Mouse (Mus musculus): ENCODE results near the gene Myoz2. TPM values are rescaled to one million over a fixed set of nuclear protein-coding genes. Genes with fewer than 3 reads are reported as not detected.
A peak's percentile ranks its signal among the peaks of the same experiment; 100 is the strongest.

Gene Myoz2
- total RNA-seq, 2 experiments from 2014 or later: not detected

GRCm38 (mm10) chr3:123009417-123009816 is 25.4 kb downstream of the Myoz2 start:
- DNase-seq (ENCODE audit: low spot score in 2 of 2): no peak

- no peak for DNase-seq (ENCODE audit: low spot score in 2 of 2)
These were observed 27.4 kb downstream of the Myoz2 start for GRCm38 (mm10) chr3:123007386-123007785.

- DNase-seq (ENCODE audit: low spot score in 2 of 2): peak in 1 of 2 experiments; percentile 24
These were observed 33.8 kb downstream of the Myoz2 start for GRCm38 (mm10) chr3:123001053-123001452.

GRCm38 (mm10) chr3:122998511-122998910 is 36.3 kb downstream of the Myoz2 start:
- DNase-seq (ENCODE audit: low spot score in 2 of 2): no peak

GRCm38 (mm10) chr3:122996968-122997367 is 37.8 kb downstream of the Myoz2 start:
- no peak for DNase-seq (ENCODE audit: low spot score in 2 of 2)

GRCm38 (mm10) chr3:122986906-122987305 is 47.9 kb downstream of the Myoz2 start:
- DNase-seq (ENCODE audit: low spot score in 2 of 2): no peak

GRCm38 (mm10) chr3:122986386-122986785 is 48.4 kb downstream of the Myoz2 start:
- DNase-seq (ENCODE audit: low spot score in 2 of 2): no peak

GRCm38 (mm10) chr3:122985183-122985944 is 49.5 kb downstream of the Myoz2 start:
- DNase-seq (ENCODE audit: low spot score in 2 of 2): no peak

GRCm38 (mm10) chr3:122984249-122985182 is 50.3 kb downstream of the Myoz2 start, which contains the start of gene Usp53:
TSS of gene Usp53 (minus strand) at chr3:122984510.
- peak; percentile 93 to 94 for DNase-seq (ENCODE audit: low spot score in 2 of 2)

- DNase-seq (ENCODE audit: low spot score in 2 of 2): no peak
These were observed 51.0 kb downstream of the Myoz2 start for GRCm38 (mm10) chr3:122983849-122984248.

- no peak for DNase-seq (ENCODE audit: low spot score in 2 of 2)
These were observed 58.9 kb downstream of the Myoz2 start for GRCm38 (mm10) chr3:122975964-122976363.

GRCm38 (mm10) chr3:122975363-122975762 is 59.5 kb downstream of the Myoz2 start:
- DNase-seq (ENCODE audit: low spot score in 2 of 2): no peak

- no peak for DNase-seq (ENCODE audit: low spot score in 2 of 2)
These were observed 60.0 kb downstream of the Myoz2 start for GRCm38 (mm10) chr3:122974833-122975232.

- DNase-seq (ENCODE audit: low spot score in 2 of 2): no peak
These were observed 62.5 kb downstream of the Myoz2 start for GRCm38 (mm10) chr3:122972126-122972822.

GRCm38 (mm10) chr3:122968391-122968790 is 66.4 kb downstream of the Myoz2 start:
- no peak for DNase-seq (ENCODE audit: low spot score in 2 of 2)

GRCm38 (mm10) chr3:122964301-122964700 is 70.5 kb downstream of the Myoz2 start:
- DNase-seq (ENCODE audit: low spot score in 2 of 2): no peak

Small RNA genes within 50 kb of the gene (microRNA-seq; reads per million reads assigned to microRNA genes)
- 0 reads per million in 2 experiments for gene Gm22066

Other genes starting within 250 kb of the Myoz2 start
- not detected for gene Fabp2, start 139.9 kb downstream of the Myoz2 start, total RNA-seq (2021)
- not detected for gene Gm10959, start 115.7 kb downstream of the Myoz2 start, total RNA-seq (2021)
- gene 1810037I17Rik, start 110.8 kb downstream of the Myoz2 start, total RNA-seq (2021): 10 to 100 TPM; 51.0 to 52.6 TPM
- gene Usp53, start 50.5 kb downstream of the Myoz2 start, total RNA-seq (2021): 10 to 100 TPM; 23.7 to 26.0 TPM
- 10 to 100 TPM in 1 of 2 experiments, 1 to 10 TPM in 1; 2.3 to 10.3 TPM for gene Synpo2, start 201.1 kb upstream of the Myoz2 start, total RNA-seq (2021)
- 10 to 100 TPM; 20.1 to 23.0 TPM for gene Sec24d, start 232.4 kb upstream of the Myoz2 start, total RNA-seq (2021)

All from layer of hippocampus, postnatal 14 days (tissue).